Mouse (Mus musculus) forebrain, embryonic 10.5 days (tissue): Measurements from ENCODE around the gene Nfyb. TPM values are rescaled to one million over a fixed set of nuclear protein-coding genes. Genes with fewer than 3 reads are reported as not detected.

Experiments
- DNase-seq: peaks from one replicate; pipeline ENCODE4 v3.0.0-alpha.2; 2017; ENCODE audit warnings: low spot score; ENCODE audit errors: extremely low spot score
- H3K27ac ChIP-seq: fragments of 300-500 bp; sonication (generic); 2 replicates; pipeline ENCODE4 v1.5.1; 2016; ENCODE audit warnings: mild to moderate bottlenecking
- H3K27me3 ChIP-seq: fragments of 300-500 bp; sonication (generic); 2 replicates; pipeline ENCODE4 v1.6.1; 2016; ENCODE audit warnings: mild to moderate bottlenecking; ENCODE audit not compliant: poor library complexity, severe bottlenecking
- H3K36me3 ChIP-seq: fragments of 300-500 bp; sonication (generic); replicated peaks from 2 replicates; pipeline ENCODE4 v1.6.1; 2016; ENCODE audit warnings: mild to moderate bottlenecking, moderate library complexity
- H3K4me1 ChIP-seq: fragments of 300-500 bp; sonication (generic); 2 replicates; pipeline ENCODE4 v1.6.1; 2016
- H3K4me3 ChIP-seq: fragments of 300-500 bp; sonication (generic); 2 replicates; pipeline ENCODE4 v1.5.1; 2016; ENCODE audit warnings: mild to moderate bottlenecking, moderate library complexity
- H3K9me3 ChIP-seq: fragments of 300-500 bp; sonication (generic); 2 replicates; pipeline ENCODE4 v1.6.1; 2016; ENCODE audit warnings: mild to moderate bottlenecking, moderate library complexity
- WGBS: fragments of 180-500 bp; shearing (Covaris S2); methylation state at CpG from one replicate; pipeline ENCODE4 v1.1.7; 2016; 5-methylcytosine and 5-hydroxymethylcytosine counted together
- polyA plus RNA-seq: library from polyadenylated mRNA; unstranded; fragments of >200 nt; fragmentation: Nextera tagmentation; extraction: Ambion mirVana; gene quantifications from 2 replicates; pipeline ENCODE4 v1.2.1, GENCODE M21; 2016

Nfyb gene
- polyA plus RNA-seq, 1 experiment from 2014 or later = 63.8 TPM

DNA sequence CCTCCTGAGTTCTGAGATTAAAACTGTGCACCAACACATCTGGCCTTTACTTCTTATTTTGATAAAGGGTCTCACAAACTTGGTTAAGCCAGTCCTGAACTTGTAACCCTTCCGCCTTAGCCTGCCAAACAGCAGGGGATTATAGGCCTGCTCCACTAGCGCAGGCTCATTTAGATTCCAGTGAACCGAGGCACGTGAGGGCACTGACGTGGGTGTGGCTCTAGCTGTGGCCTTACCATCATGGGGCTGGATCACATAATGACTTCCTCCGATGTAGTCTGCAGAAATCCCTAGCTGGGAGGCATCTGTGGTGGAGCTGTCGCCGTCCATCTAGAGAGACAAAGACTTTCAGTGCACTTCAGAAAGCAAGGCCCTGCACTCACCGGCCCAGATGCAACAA, 7.5 kb downstream of the Nfyb start:
- 94% methylated on average over 9 of the region's 9 CpGs for WGBS
- no peak overlapping the region for H3K4me3 ChIP-seq
- H3K27me3 ChIP-seq = no peaks in the 10 kb centered on the region
- no peak for DNase-seq
- peaks cover 26% of the 10 kb centered on the region for H3K4me1 ChIP-seq
- no peaks in the 10 kb centered on the region for H3K9me3 ChIP-seq
- peaks cover 100% of the 10 kb centered on the region for H3K36me3 ChIP-seq
- H3K27ac ChIP-seq = no peak overlapping the region

DNA sequence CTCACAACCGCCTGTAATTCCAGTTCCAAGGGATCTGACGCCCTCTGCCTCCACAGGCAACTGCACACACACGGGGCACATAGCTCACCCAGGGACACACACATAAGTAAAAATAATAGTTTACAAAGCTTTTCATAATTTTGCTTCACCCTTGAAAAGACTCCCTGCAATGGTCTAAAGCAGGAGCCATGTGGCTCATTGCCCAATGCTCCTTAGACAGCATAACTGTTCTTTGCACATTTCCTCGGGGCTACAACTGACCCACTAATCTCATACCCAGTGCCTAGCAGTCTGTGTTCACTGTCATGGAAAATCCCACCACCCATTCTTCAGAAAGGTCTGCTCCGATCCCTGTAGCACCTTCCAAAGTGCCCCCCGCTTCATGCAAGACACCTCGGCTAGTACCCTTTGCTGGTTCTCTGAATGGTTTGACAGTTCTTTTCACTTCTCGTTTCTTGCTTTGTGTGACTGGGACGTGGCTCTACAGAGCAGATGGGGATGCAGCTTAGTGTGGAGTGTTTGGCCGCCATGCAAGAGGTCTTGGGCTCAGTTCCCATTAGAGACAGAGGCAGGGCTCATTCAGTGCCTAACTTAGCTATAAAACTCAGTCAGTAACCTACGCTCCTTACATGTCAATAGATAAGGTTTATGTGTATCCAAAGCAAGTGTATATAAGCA, 8.6 kb downstream of the Nfyb start:
- Histone ChIP-seq H3K27ac (no peak overlapping the region), H3K36me3 (peaks cover 100% of the 10 kb centered on the region), H3K27me3 (no peaks in the 10 kb centered on the region), H3K4me1 (peaks cover 15% of the 10 kb centered on the region), H3K4me3 (no peak overlapping the region), H3K9me3 (no peaks in the 10 kb centered on the region)
- 93% methylated on average over 11 of the region's 11 CpGs for WGBS
- DNase-seq = no peak

DNA sequence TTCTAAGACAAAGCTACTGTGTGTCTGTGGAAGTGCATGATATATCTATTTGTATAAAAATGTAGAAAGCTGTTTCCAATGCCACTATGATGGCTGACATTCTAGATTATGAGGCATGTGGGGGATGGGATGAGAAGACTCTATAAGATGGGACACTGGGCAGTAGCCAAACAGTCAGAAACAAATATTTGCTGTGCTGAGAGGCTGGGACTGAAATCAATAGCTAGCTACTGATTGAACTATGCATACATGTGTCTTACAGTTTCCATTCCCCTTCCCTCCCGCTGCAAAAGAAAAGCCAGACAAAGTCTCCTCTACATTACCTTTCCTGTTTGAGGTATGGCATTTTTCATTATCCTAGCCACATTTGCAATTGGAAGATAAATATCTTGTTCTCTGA, 9.3 kb downstream of the Nfyb start:
- H3K27ac ChIP-seq = no peak overlapping the region
- 100% methylated on average over 1 of the region's 1 CpGs for WGBS
- H3K36me3 ChIP-seq = peaks cover 100% of the 10 kb centered on the region
- no peak for DNase-seq
- no peaks in the 10 kb centered on the region for H3K27me3 ChIP-seq
- H3K4me3 ChIP-seq = no peak overlapping the region
- H3K4me1 ChIP-seq = 0 out of 2 replicates have a peak, but pooled peaks cover 8% of the 10 kb centered on the region
- H3K9me3 ChIP-seq = no peaks in the 10 kb centered on the region

DNA sequence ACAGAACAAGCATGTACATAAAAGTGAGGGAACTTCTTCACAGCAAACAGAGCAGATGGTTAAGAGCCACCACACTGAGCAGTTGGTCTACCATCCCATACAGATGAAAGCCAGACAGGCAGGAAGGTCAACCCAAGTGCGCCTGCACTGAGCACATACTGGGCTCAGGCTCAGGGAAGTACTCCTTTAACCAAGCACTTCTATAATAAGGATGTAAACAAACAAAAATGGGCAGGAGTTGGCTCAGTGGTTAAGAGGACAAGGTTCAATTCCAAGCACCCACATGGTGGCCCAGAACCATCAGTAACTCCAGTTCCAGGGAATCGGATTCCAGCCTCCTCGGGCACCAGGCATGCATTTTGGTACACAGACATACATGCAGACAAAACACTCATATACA, 11.0 kb downstream of the Nfyb start:
- 0 out of 2 replicates have a peak, but pooled peaks cover 4% of the 10 kb centered on the region for H3K4me1 ChIP-seq
- 93% methylated on average over 3 of the region's 3 CpGs for WGBS
- no peaks in the 10 kb centered on the region for H3K27me3 ChIP-seq
- H3K9me3 ChIP-seq = no peaks in the 10 kb centered on the region
- H3K36me3 ChIP-seq = peaks cover 100% of the 10 kb centered on the region
- no peak overlapping the region for H3K4me3 ChIP-seq
- no peak overlapping the region for H3K27ac ChIP-seq
- no peak for DNase-seq

DNA sequence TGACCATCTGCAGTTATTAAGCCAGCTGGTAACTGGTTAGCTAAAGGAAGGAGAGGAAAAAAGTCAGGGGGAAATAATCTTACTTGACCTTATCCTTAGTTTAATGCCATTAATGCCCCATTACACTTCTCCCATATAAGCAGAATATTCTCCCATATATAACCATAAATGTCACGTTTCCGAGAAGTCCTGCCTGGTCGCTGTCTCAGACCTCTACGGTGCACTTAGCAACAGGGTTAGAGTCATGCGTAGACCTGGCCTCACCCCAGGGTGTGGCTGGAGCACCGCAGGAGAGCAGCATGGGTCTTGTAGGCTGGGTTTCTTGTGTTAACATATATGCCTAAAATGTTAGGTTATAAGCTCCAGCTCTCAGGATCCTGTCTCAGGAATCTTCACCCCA, 13.2 kb downstream of the Nfyb start:
- 96% methylated on average over 6 of the region's 6 CpGs for WGBS
- H3K36me3 ChIP-seq = peaks cover 100% of the 10 kb centered on the region

DNA sequence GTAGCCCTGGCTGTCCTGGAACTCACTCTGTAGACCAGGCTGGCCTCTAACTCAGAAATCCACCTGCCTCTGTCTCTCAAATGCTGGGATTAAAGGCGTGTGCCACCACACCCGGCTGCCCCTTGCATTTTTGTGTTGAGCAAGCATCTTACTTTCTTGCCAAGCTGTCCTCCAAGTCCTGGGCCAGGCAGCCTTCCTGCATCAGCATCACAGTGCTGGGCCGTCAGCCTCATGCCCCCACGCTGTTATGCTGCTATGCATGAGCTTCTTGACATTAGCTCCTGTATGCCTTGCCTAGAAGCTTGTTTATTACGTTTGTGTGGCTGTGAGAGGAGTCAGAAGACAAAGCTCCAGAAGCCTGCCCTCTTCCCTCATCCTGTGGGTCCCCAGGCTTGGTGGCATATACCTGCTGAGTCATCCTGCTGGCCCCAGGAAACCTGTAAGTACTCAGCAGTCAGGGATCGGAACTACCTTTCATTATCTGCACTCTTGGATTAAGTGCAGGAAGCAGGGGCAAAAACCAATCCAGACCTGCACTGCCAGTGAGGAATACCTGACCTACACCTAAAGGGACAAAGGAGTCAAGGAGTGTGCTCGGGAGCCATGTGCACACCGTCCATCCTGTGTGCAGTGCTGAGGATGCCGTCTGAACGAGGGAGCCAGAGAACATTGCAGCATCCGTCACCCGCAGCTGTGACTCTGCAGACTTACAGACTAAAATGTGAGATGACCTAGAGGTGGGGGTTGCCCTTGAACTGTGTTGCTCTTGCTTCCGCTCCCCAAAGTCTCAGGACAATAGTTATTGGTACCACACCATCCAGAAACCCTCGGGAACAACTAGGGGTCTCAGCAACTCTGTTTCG, 16.7 kb downstream of the Nfyb start:
- H3K9me3 ChIP-seq = no peaks in the 10 kb centered on the region
- no peaks in the 10 kb centered on the region for H3K4me1 ChIP-seq
- no peaks in the 10 kb centered on the region for H3K27me3 ChIP-seq
- no peak for DNase-seq
- H3K36me3 ChIP-seq = peaks cover 84% of the 10 kb centered on the region
- H3K4me3 ChIP-seq = no peak overlapping the region
- WGBS = 91% methylated on average over 15 of the region's 15 CpGs
- no peak overlapping the region for H3K27ac ChIP-seq

More for the DNA sequence above, 13.2 kb downstream of the Nfyb start:
- no peaks in the 10 kb centered on the region for H3K4me1 ChIP-seq
- H3K27me3 ChIP-seq = no peaks in the 10 kb centered on the region
- no peak overlapping the region for H3K4me3 ChIP-seq
- DNase-seq = no peak
- no peak overlapping the region for H3K27ac ChIP-seq
- no peaks in the 10 kb centered on the region for H3K9me3 ChIP-seq

DNA sequence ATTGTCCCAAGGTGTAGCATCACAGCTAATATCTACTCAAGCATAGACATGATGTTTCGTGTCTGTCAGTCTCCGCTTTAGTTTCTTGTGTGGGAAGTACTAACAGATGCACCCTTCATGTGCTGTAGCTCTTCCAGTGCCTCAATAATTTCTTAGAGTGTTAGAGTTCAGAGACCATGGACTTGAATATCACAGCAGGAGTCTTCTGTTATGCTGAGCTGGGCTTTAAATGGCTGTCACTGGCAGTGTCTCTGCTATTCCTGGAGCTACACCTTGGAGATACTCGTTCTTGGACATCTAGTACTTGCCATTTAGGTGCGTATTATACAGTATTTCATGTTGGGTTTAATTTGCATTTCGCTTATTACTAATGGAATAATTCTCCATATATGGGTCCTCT, 18.6 kb downstream of the Nfyb start:
- 93% methylated on average over 5 of the region's 5 CpGs for WGBS
- Histone ChIP-seq H3K27me3 (no peaks in the 10 kb centered on the region), H3K4me1 (no peaks in the 10 kb centered on the region), H3K4me3 (no peak overlapping the region), H3K9me3 (no peaks in the 10 kb centered on the region), H3K36me3 (peaks cover 65% of the 10 kb centered on the region), H3K27ac (no peak overlapping the region)
- no peak for DNase-seq

DNA sequence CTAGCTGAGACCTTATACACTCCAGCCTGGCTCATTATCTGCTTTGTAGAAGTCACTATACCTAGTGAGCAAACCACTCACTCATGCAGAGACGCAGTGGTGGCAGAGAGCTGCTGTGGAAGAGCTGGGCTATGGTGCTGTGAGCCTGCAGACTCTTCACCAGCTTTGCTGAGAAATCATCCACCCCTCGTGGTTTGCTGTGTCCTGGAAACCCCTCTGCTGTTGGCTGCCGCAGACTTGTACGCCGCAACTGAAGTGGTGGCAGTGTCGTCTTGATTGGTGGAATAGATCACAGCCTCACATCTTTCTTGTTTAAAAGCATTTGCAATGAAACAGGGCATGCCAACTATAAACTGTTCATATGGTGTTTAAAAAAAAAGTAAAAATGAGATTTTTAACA, 19.6 kb downstream of the Nfyb start:
- Histone ChIP-seq H3K4me3 (no peak overlapping the region), H3K4me1 (no peaks in the 10 kb centered on the region), H3K9me3 (no peaks in the 10 kb centered on the region), H3K27me3 (no peaks in the 10 kb centered on the region), H3K36me3 (peaks cover 65% of the 10 kb centered on the region), H3K27ac (no peak overlapping the region)
- DNase-seq = no peak
- WGBS = 91% methylated on average over 6 of the region's 6 CpGs

DNA sequence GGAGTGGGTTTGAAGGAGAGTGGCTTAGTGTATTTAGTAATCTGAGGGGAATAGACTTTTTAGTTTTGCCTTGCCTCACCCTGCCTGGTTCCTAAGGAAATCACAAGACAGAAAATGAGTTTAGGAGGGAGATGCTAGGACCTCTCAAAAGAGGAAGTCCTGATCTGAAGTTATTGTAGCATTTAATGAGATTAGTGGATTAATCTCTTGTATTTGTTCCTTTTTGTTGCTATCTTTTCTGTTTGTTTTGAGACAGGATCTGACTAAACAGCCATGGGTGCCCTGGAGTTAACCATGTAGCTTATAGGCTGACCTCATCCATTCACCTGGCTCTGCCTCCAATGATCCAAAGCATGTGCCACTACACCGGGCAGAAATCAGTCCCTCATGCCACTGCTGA, 21.4 kb downstream of the Nfyb start:
- no peak overlapping the region for H3K4me3 ChIP-seq
- no peak for DNase-seq
- H3K27ac ChIP-seq = no peak overlapping the region
- WGBS = 81% methylated on average over 1 of the region's 1 CpGs
- no peaks in the 10 kb centered on the region for H3K4me1 ChIP-seq
- peaks cover 58% of the 10 kb centered on the region for H3K36me3 ChIP-seq
- no peaks in the 10 kb centered on the region for H3K27me3 ChIP-seq
- H3K9me3 ChIP-seq = no peaks in the 10 kb centered on the region

DNA sequence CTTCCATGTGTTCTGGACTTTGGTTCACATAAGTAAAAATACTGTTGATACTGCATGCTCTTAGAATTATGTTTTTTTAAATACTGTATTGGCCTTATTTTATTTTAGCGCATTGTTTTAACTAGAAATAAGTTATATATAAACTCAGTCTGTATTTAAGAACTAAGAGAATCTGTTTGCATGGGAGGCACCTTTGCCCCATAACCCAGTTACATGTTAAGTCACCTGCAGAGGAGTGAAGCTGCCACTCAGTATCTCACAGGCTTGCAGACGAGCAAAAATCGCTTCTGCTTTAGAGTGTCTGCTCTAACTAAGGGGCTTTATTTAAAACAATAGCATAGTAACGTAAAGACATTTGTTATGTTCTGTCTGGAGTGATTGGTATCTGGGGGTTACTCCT, 22.1 kb downstream of the Nfyb start:
- no peak for DNase-seq
- Histone ChIP-seq H3K4me1 (no peaks in the 10 kb centered on the region), H3K9me3 (no peaks in the 10 kb centered on the region), H3K27ac (no peak overlapping the region), H3K36me3 (peaks cover 51% of the 10 kb centered on the region), H3K27me3 (no peaks in the 10 kb centered on the region), H3K4me3 (no peak overlapping the region)
- WGBS = 94% methylated on average over 4 of the region's 4 CpGs

DNA sequence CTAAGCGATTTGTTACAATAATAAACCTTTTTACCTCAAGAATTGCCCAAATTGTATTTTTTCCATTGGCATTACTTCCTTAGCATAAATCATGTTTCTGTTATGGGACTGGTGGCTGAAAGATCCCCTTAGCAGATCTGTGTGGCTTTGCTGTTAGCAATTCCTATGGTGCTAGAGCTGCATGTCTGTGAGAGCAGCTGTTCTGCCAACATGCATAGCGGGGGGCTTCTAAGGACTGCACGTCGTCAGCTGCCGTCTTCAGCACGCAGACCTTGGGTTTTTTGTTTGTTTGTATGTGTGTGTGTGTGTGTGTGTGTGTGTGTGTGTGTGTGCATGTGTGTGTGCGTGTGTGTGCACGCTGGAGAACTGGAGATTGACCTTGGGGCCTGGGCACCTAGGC, 22.6 kb downstream of the Nfyb start:
- 93% methylated on average over 8 of the region's 8 CpGs for WGBS

DNA sequence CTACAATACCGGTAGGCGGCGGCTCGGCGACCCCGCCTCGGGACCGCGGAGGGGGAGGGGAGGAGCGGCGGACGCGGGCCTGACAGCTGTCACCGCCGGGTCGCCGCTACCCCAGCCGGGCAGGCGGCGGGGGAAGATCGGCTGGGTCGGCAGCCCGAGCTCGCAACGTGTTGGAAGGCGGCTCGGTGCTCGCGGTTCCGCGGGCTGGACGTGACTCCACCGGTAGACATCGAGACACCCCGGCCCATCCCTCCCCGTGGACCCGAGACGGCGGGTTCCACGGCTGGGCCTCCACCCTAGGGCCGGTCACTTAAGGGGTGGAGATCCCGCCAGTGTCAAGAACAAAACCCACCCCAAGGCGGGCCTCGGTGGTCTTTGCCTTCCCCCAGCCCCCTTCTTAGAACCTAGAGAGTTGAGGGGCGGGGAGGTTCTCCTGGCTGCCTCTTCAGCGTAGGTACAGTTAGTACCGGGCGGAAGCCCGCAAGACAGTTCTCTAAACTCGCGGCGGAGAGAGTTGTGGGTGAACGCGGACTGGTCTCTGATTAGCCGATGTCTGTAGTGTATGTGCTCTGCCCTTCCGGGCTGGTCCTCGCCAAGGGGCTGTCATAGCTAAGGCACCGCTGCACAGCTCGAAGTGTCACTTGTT, 64.5 kb downstream of the Nfyb start:
- peak overlapping the region; percentile 91 for H3K27ac ChIP-seq
- H3K36me3 ChIP-seq = peaks cover 10% of the 10 kb centered on the region
- peak overlapping the region; percentile 85 for H3K4me3 ChIP-seq
- peaks cover 27% of the 10 kb centered on the region for H3K4me1 ChIP-seq
- DNase-seq = peak; percentile 23
- H3K9me3 ChIP-seq = no peaks in the 10 kb centered on the region
- no peaks in the 10 kb centered on the region for H3K27me3 ChIP-seq
- under 1% methylated on average over 59 of the region's 59 CpGs for WGBS

More for the DNA sequence above, 22.6 kb downstream of the Nfyb start:
- H3K27ac ChIP-seq = no peak overlapping the region
- H3K27me3 ChIP-seq = no peaks in the 10 kb centered on the region
- no peak for DNase-seq
- no peak overlapping the region for H3K4me3 ChIP-seq
- H3K36me3 ChIP-seq = peaks cover 46% of the 10 kb centered on the region
- H3K9me3 ChIP-seq = no peaks in the 10 kb centered on the region
- H3K4me1 ChIP-seq = no peaks in the 10 kb centered on the region
